Mouse (Mus musculus) G1E (cell line): ENCODE data around the gene Gbx1. TPM values are rescaled to one million over a fixed set of nuclear protein-coding genes. Genes with fewer than 3 reads are reported as not detected.

Experiments used
- ATAC-seq: 2 replicates; pipeline ENCODE4 v1.8.0; 2016; ENCODE audit warnings: mild to moderate bottlenecking; ENCODE audit not compliant: insufficient number of reproducible peaks, poor library complexity, low FRiP score, severe bottlenecking; ENCODE audit errors: extremely low read depth
- DNase-seq: peaks from one replicate; pipeline ENCODE4 v3.0.0; 2012; ENCODE audit warnings: low spot score
- H3K27me3 ChIP-seq: 2 replicates; pipeline ENCODE4 v1.6.1; 2012; ENCODE audit warnings: mild to moderate bottlenecking, low read length, inconsistent platforms; ENCODE audit not compliant: insufficient read depth
- H3K36me3 ChIP-seq: replicated peaks from 2 replicates; pipeline ENCODE3; 2012; ENCODE audit warnings: mild to moderate bottlenecking, inconsistent platforms
- H3K4me1 ChIP-seq: 2 replicates; pipeline ENCODE4 v1.6.1; 2012; ENCODE audit warnings: low read depth, low read length, inconsistent platforms, mixed read lengths; ENCODE audit not compliant: insufficient read depth
- H3K4me3 ChIP-seq: 2 replicates; pipeline ENCODE4 v1.5.1; 2012; ENCODE audit warnings: low read depth, mild to moderate bottlenecking, inconsistent platforms, low read length, moderate library complexity, mixed read lengths
- H3K9me3 ChIP-seq: replicated peaks from 2 replicates; pipeline ENCODE4 v1.6.1; 2012; ENCODE audit warnings: inconsistent platforms
- CTCF ChIP-seq: IDR thresholded peaks from 2 replicates; pipeline ENCODE4 v1.5.1; 2012; ENCODE audit warnings: low read depth, low read length, inconsistent platforms, mixed read lengths
- GATA1 ChIP-seq: IDR thresholded peaks from 2 replicates; pipeline ENCODE4 v1.6.1; 2012; ENCODE audit warnings: borderline replicate concordance, low read length, inconsistent platforms, mixed read lengths
- GATA2 ChIP-seq: IDR thresholded peaks from 2 replicates; pipeline ENCODE4 v1.6.1; 2012; ENCODE audit warnings: low read depth, low read length, inconsistent platforms, borderline replicate concordance
- POLR2AphosphoS5 ChIP-seq: IDR thresholded peaks from 2 replicates; pipeline ENCODE4 v1.6.1; 2012; ENCODE audit warnings: low read depth, low read length, inconsistent platforms; ENCODE audit not compliant: insufficient replicate concordance
- TAL1 ChIP-seq: conservative IDR thresholded peaks from 2 replicates; pipeline ENCODE4 v1.6.1; 2012; ENCODE audit warnings: low read depth, low read length, inconsistent platforms, mixed read lengths
- polyA plus RNA-seq: library from polyadenylated mRNA; stranded (reverse); fragments of >175 nt; gene quantifications from 2 replicates; pipeline ENCODE4 v1.2.3, GENCODE M21; 2012
- total RNA-seq, 2 experiments: library from RNA; stranded (forward) in 1 of 2; stranded (reverse) in 1 of 2; fragments of 200-1000 nt in 1 of 2; fragments of >200 nt in 1 of 2; fragmentation: Nextera tagmentation in 1 of 2; gene quantifications; 2 replicates each; pipeline ENCODE4 v1.2.3; 2014 to 2017

The Gbx1 gene
- total and polyA plus RNA-seq, 3 experiments: 0.02 TPM; not detected in 2

- Histone ChIP-seq H3K36me3 (no peaks in the 10 kb centered on the region), H3K27me3 (peaks cover 55% of the 10 kb centered on the region), H3K4me3 (no peak overlapping the region), H3K4me1 (no peaks in the 10 kb centered on the region), H3K9me3 (no peaks in the 10 kb centered on the region)
- DNase-seq (no peak), ATAC-seq (no peak)
- TF ChIP-seq TAL1 (no peak), GATA2 (no peak), POLR2AphosphoS5 (no peak), CTCF (no peak), GATA1 (no peak)
Measured at GRCm38 (mm10) chr5:24550598-24551316, 23.8 kb upstream of the Gbx1 start.

GRCm38 (mm10) chr5:24542643-24543042, 15.6 kb upstream of the Gbx1 start:
- H3K9me3 ChIP-seq: no peaks in the 10 kb centered on the region
- H3K27me3 ChIP-seq: peaks cover 43% of the 10 kb centered on the region
- H3K36me3 ChIP-seq: no peaks in the 10 kb centered on the region
- 0 out of 2 replicates have a peak, but pooled peaks cover 2% of the 10 kb centered on the region for H3K4me1 ChIP-seq
- ATAC-seq (no peak), DNase-seq (no peak)
- H3K4me3 ChIP-seq: no peak overlapping the region
- TF ChIP-seq GATA2 (no peak), CTCF (no peak), GATA1 (no peak), POLR2AphosphoS5 (no peak), TAL1 (no peak)

- TF ChIP-seq GATA1: no peak
- TF ChIP-seq GATA2: no peak
- DNase-seq (no peak), ATAC-seq (no peak)
- Histone ChIP-seq H3K27me3 (peaks cover 46% of the 10 kb centered on the region), H3K36me3 (no peaks in the 10 kb centered on the region), H3K4me1 (0 out of 2 replicates have a peak, but pooled peaks cover 2% of the 10 kb centered on the region), H3K9me3 (no peaks in the 10 kb centered on the region), H3K4me3 (no peak overlapping the region)
Measured at GRCm38 (mm10) chr5:24541144-24541569, 14.2 kb upstream of the Gbx1 start.

GRCm38 (mm10) chr5:24540387-24541143, 13.6 kb upstream of the Gbx1 start, which contains the start of gene Asb10:
Gene Asb10, minus strand, starts transcription at chr5:24540978.
- Histone ChIP-seq H3K36me3 (no peaks in the 10 kb centered on the region), H3K4me3 (no peak within 1 kb of the TSS), H3K4me1 (0 out of 2 replicates have a peak, but pooled peaks cover 2% of the 10 kb centered on the region), H3K27me3 (peaks cover 41% of the 10 kb centered on the region), H3K9me3 (no peaks in the 10 kb centered on the region)
- ATAC-seq: no peak
- TF ChIP-seq POLR2AphosphoS5 (no peak), TAL1 (no peak), GATA2 (no peak), CTCF (no peak), GATA1 (no peak)
- no peak for DNase-seq

- H3K36me3 ChIP-seq: no peaks in the 10 kb centered on the region
- H3K4me3 ChIP-seq: no peak overlapping the region
- TF ChIP-seq GATA2 (no peak), POLR2AphosphoS5 (no peak), CTCF (no peak)
- DNase-seq: no peak
- H3K4me1 ChIP-seq: 0 out of 2 replicates have a peak, but pooled peaks cover 2% of the 10 kb centered on the region
- no peaks in the 10 kb centered on the region for H3K9me3 ChIP-seq
- H3K27me3 ChIP-seq: peaks cover 32% of the 10 kb centered on the region
- ATAC-seq: no peak
Measured at GRCm38 (mm10) chr5:24539571-24540296, 12.7 kb upstream of the Gbx1 start.

GRCm38 (mm10) chr5:24537618-24538017, 10.6 kb upstream of the Gbx1 start:
- Histone ChIP-seq H3K27me3 (peaks cover 31% of the 10 kb centered on the region), H3K4me3 (no peak overlapping the region), H3K9me3 (no peaks in the 10 kb centered on the region), H3K36me3 (no peaks in the 10 kb centered on the region), H3K4me1 (0 out of 2 replicates have a peak, but pooled peaks cover under 1% of the 10 kb centered on the region)
- TF ChIP-seq TAL1: no peak
- no peak for TF ChIP-seq GATA1
- TF ChIP-seq POLR2AphosphoS5: no peak
- no peak for TF ChIP-seq CTCF
- TF ChIP-seq GATA2: no peak
- DNase-seq: no peak
- ATAC-seq: no peak
